Mouse (Mus musculus) left cerebral cortex, adult 11 months (tissue): ENCODE measurements around the gene Actn2.

Experiments
- DNase-seq: peaks from one replicate; pipeline ENCODE4 v3.0.0; 2022; ENCODE audit warnings: low spot score

Actn2 gene

DNA sequence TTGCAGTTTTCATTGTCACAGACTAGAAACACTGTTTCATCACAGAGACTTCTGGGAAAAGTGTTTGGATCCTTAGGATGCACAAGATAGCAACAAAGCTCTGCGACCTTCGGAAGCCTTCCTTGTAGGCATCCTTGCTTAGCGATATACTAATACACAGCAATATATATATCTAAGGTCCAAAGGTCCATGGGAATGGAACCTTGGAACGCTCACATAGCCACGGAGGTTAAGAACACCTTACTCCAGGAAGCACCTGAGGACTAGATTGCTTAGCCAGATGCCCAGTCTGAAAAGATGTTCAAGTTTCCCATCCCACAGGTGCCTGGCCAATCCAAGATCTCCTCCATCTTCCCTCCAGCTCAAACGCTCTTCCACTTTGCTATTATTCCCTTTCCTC lies 26.4 kb downstream of the Actn2 start:
- no peak for DNase-seq

DNA sequence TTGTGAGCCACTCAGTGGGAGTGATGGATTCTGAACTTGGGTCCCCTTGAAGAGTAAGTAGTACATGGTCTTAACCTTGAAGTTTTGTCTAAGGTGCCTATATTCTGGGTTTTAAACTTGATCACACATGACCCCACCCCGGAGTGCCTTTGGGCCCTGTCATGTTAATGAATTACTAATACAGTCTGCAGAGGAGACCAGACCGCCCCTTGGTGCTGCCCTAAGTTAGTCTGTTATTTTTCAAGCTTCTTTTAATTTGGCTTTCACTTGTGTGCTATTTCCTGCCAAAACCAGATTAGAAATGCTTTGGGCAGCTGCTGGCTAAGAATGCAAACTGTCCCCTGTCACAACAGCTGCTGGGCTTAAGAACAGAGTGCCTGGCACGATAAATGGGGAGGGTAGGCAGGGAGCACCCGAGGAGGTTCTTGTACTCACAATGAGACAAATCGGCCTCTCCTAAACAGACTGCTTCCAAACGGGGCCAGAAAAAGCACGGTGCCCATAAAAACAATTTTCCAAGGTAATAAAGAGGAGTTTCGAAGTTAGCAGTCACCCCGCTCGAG lies 28.5 kb downstream of the Actn2 start:
- no peak for DNase-seq

GRCm38 (mm10) chr13:12311371-12311770 lies 29.2 kb downstream of the Actn2 start:
- no peak for DNase-seq

GRCm38 (mm10) chr13:12309446-12309845 lies 31.1 kb downstream of the Actn2 start:
- DNase-seq, result no peak

- no peak for DNase-seq
Measured at GRCm38 (mm10) chr13:12308878-12309277, 31.7 kb downstream of the Actn2 start.

GRCm38 (mm10) chr13:12308473-12308872 lies 32.1 kb downstream of the Actn2 start:
- DNase-seq, result no peak

- no peak for DNase-seq
Measured at GRCm38 (mm10) chr13:12307286-12307685, 33.3 kb downstream of the Actn2 start.

DNA sequence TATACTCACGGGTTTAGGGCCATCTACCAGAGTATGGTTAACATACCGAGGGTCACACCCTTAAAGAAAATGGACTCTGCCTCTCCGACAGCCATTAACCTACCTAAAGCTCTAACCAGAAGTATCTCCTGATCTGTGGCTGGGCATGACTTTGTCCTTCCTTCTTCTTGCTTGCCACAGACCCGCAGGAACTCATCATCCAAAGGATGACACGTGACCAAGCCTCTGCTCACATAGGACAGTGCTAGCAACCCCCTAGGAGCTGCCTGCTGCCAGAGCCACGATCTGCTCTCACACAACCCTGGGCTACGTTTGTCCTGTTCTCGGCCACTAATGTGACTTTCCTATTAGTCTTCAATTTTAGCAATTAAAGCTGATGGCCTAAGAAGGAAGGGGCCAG lies 35.0 kb downstream of the Actn2 start:
- no peak for DNase-seq

- no peak for DNase-seq
Measured at GRCm38 (mm10) chr13:12304991-12305390, 35.6 kb downstream of the Actn2 start.

DNA sequence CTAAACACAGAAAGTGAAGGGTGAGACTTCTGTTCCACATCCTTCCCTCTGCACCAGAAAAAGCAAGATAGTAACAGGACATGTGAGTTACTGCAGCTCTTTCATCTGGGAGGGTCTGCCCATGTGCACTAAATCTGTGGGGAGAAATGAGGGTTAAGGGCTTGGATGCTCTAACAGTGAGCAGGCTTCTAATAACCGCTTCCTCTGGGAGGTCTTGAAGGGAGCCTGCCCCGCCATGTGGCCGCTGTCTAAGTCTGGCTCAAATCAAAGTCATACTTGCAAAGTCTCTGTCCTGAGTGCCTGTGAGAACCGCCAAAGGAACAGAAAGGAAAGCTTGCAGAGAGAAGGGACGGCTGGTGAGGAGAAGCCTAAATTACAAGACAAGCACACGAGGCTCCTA lies 42.8 kb downstream of the Actn2 start:
- DNase-seq, result no peak

DNA sequence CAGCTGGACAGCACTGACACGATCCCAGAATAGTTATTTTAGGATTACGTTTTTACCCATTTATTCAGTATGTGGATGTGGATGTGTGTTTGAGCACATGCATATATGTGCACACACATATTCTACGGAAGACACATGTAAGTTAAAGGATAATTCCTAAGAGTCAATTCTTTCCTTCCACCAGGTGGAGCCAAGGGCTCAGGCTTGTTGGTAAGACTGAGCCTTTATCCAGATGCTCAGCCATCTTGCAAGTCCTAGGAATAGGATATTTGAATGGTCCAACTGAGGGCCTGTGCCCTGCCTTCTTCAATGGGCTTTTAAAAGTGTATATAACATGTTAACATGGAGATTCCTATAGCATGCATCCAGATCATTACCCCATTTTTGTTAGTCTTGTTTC lies 43.9 kb downstream of the Actn2 start:
- DNase-seq, result peak; percentile 53

- no peak for DNase-seq
Measured at GRCm38 (mm10) chr13:12293810-12294209, 46.8 kb downstream of the Actn2 start.

DNA sequence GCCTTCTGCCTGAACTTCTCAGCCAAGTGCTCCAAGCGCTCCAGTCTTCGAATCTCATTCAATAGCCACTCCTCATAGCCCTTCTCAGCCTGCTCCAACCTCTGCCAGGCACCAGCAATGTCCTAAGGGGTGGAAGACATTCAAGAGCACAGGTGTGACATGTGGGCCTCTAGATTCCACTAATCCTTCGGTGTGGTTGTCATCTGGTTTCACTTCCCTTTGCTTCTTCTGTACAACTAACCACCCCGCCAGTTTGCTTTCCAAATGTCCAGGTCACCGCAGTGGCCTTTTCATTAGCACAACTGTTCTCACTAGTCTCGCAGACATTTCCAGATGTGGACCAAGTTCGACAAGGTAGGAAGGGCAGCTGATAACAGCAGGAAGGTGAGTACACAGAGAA lies 49.9 kb downstream of the Actn2 start:
- no peak for DNase-seq

GRCm38 (mm10) chr13:12284528-12284927 lies 56.0 kb downstream of the Actn2 start:
- no peak for DNase-seq

GRCm38 (mm10) chr13:12283826-12284225 lies 56.7 kb downstream of the Actn2 start:
- DNase-seq, result no peak

- DNase-seq, result no peak
Measured at GRCm38 (mm10) chr13:12274721-12275120, 65.8 kb downstream of the Actn2 start.

- no peak for DNase-seq
Measured at GRCm38 (mm10) chr13:12274220-12274619, 66.3 kb downstream of the Actn2 start.

DNA sequence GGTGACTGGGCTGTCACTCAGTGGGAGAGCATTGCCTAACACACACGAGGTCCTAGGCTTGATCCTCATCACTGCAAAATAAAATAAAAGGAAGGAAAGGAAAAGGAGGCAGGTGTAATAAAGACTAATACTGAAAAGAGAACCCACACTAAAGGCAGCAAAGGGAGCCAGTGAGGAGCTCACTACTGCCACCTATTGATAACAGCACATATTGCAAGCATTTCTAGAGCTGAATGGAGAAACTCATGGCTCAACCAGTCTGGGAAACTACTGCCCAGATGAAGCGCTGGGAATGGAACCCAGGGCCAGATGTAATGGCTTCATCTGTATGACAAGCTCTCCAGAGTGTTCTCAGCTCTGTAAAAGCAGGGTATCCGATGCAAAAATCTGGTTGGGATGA lies 67.6 kb downstream of the Actn2 start:
- peak; percentile 51 for DNase-seq

- DNase-seq, result no peak
Measured at GRCm38 (mm10) chr13:12267971-12268370, 72.6 kb downstream of the Actn2 start.

GRCm38 (mm10) chr13:12267097-12267496 lies 73.5 kb downstream of the Actn2 start:
- no peak for DNase-seq

GRCm38 (mm10) chr13:12263996-12264395 lies 76.6 kb downstream of the Actn2 start:
- no peak for DNase-seq

DNA sequence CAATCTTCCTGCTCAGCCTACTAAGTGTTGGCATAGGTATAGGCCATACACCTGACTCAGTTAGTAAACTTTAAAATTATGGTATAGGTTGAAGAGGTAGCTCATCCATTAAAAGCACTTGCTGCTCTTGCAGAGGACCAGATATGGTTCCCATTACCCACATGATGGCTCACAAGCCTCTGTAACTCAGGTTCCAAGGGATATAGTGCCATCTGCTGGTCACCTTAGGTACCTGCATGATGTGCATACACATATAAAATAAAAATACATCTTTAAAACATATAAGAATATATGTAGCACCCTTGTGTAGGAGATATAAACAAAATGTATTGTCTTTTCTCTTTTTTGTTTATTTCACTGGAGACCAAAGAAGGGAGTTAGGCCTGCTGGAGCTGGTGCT lies 79.1 kb downstream of the Actn2 start:
- no peak for DNase-seq

- DNase-seq, result peak; percentile 92
Measured at GRCm38 (mm10) chr13:12257391-12258380, 82.9 kb downstream of the Actn2 start, which contains the start of gene Mtr. TSS of gene Mtr (minus strand) at chr13:12258113.
